Mouse (Mus musculus) adipocyte (in vitro differentiated cells): ENCODE measurements at regions not wholly inside any gene's neighbourhood (a gene's known extent, or its start where the extent isn't known, plus 50 kb on each side); places are given as distances from the start of the nearest gene placed in this dataset.
"Not testable (repeated sequence)": the region's sequence is repeated elsewhere in the genome, so short reads cannot be mapped to it uniquely, and the experiment has no call there.

Source experiments
- DNase-seq: peaks from one replicate; pipeline ENCODE4 v3.0.0-alpha.2; 2016; ENCODE audit warnings: low spot score

- DNase-seq, result no peak
These were observed 180.8 kb downstream of the Cdh9 start for GRCm38 (mm10) chr15:16909396-16909795.

GRCm38 (mm10) chr15:16909941-16910340, 181.4 kb downstream of the Cdh9 start:
- not testable (repeated sequence) for DNase-seq

GRCm38 (mm10) chr15:16914966-16915569, 186.5 kb downstream of the Cdh9 start:
- DNase-seq, result no peak

- DNase-seq, result no peak
These were observed 194.7 kb downstream of the Cdh9 start for GRCm38 (mm10) chr15:16923246-16923645.

DNA sequence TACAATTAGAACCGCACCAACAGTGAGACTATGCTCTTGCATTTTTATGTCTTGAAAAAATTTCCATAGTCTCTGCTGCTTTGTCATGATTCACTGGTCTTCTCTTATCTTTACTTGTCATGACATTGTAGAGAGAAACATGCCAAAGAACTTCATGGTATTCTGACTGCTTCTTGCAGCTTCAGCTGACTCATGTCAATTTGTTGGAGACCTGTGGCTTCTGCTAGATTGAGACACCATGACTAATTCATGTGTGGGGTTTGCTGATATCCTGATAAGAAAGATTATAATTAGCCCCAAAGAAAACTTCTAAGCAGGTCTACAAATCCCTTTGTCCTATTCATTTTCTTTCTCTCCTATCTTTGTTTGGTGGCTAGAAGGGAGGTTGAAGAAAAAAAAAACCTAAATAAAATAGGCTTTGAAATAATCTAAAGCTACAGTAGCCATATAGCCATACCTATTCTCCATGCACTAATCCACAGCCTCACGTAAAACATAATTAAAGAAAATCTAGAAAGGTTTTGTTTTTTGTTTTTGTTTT, 204.7 kb downstream of the Cdh9 start:
- no peak for DNase-seq

DNA sequence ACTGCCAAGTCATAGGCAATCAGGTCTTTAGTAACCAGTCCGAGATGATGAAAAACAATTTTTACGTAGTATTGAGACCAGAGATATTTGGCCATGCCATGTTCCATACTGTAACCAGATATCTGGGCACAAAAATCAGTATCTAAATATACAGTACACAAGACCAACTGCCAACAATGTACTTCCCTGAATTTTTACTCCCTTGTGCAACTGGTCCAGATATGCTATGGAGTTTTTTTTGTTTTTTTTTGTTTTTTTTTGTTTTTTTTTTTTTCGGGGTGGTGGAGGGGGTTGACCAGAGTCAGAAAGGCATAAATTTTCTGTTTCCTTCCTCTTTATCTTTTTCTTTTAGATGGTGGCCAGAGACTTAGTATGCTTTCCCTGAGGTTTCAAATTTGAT, 205.9 kb downstream of the Cdh9 start:
- DNase-seq, result no peak

DNA sequence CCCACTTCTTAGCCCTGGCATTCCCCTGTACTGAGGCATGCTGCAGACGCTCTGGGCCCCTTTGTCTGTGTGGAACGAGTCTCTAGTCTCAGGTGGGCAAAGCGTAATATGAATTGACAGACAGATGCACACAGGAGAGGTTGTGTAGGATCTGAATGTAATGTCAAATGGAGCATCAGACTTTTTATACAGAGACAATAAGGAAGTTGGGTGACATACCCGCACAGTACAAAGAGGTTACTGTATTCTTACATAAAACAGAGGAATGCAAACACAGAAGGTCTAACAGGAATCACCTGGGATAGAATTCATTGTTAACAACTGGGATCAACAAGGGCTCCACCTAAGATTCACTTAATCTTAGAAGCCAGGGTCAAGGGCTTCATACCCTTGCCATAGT, 247.3 kb downstream of the Cdh9 start:
- DNase-seq, result not testable (repeated sequence)

DNA sequence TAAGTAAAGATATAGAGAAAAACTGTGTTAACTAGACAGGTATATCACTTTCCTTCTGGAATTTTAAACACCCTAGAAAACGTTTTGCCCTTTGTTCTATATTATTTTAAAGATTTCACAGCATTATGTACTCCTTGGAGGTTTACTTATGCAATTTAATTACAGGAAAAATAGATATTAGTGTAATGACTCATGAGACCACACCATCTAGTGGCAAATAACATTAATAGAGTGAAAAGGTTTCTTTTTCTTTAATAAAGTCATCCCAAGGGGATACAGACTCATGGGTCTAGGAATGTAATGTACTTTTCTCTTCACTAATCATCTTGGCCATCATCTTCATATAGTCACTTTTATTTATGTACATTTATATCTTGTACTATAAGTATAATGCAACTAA, 262.3 kb downstream of the Cdh9 start:
- DNase-seq, result no peak

DNA sequence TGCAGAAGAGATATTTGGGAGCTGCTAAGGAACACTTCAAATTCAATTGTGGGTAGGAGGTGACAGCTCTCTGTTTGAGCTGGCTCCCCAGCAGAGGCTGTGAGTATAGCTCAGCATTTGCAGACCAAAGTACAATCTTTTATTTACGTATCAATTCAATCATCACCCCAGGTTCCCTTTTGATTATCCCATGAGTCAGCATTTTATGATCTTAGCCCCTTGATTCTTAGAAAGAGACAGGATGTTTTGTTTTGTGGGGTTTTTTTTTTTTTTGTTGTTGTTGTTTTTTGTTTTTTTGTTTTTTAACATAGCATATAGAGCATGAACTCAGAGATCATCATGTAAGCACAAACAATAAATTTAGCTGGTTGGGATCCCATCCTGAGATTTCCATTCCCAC, 267.1 kb downstream of the Cdh9 start:
- no peak for DNase-seq

GRCm38 (mm10) chr15:17006139-17006538, 277.6 kb downstream of the Cdh9 start:
- no peak for DNase-seq

DNA sequence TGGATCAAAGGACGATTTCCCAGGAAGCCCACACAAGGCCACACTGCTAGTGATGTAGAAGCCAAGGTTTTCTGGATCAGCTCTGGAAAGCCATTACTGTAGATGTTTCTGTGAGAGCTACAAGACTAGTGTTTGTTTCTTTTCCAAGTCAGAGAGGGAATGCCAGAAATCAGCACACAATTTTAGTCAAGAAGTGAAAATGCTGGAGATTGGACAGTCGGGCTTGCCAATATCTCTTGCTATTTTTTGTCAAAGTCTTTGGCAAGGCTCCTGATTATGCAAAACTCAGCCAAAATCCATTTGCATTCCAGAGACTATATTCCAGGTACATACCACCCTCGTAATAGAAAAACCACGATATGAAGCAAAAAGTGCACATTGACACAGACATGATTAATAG, 279.3 kb downstream of the Cdh9 start:
- DNase-seq, result no peak

DNA sequence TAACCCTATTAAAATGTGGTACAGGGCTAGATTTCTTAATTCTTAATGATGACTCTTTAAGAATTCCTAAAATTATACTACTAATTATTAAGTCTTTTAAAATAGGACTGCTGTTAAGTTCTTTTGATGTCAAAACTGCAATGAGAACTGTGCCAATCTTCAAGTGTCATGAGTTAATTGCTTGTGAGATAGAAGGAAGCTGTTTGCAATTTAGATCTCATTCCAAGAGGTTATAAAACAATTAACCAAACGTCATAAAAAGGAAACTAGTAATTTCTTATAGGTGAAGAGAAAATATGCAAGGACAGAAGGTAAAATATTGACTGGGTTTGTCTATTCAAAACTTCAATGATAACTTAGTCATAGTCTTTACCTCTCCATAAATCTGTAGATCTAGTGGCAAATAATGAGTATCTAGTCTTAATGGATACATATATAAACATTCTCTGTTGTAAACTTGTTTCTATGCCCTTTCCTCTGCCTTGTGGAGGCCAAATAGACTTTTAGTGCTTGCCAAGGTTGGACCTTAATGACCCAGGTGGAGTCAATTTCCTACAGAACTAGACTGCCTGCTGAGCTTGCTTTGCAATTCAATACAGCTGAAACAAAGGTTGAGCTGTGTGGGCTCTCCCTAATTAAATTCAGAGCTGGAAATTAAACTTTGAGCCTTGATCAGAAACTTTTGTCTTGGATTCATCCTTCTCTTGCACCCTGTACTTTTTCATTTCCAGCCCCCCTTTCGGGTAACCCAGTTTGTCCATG, 320.5 kb downstream of the Cdh9 start:
- DNase-seq, result no peak

DNA sequence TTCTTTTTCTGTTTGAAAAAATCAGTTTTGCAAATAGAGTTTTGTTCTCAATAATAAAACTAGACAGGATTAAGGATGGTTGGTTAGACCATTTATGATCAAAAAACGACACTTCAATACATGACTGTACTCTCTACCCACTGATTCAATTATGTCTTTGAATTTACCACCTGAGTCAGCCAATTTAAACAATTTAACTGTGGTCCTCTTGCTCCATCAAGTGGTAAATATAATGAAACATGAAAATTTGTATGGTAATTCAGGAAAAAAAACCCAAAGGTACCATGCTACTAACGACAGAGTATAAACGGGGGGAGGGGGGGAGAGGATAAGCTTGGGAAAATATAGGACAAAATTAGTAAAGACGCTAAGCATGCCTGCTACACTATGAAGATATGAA, 341.2 kb downstream of the Cdh9 start:
- no peak for DNase-seq

DNA sequence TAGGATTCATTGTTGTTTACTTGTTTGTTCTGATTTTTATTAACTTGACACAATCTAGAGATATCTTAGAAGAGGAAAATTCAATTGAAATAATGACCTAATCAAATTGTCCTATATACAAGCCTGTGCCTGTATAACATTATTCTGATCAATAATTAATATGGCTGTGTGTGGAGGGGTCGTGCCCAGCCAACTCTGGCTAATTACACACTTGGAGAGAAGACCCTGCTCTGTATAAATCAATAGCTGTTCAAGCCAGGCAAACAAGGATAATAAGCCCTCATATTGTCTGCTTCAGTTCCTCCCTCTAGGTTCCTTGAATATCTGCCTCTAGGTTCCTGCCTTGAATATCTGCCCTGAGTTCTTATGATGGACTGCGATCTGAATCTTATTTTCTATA, 355.5 kb downstream of the Cdh9 start:
- no peak for DNase-seq

GRCm38 (mm10) chr15:17088644-17089228, 360.2 kb downstream of the Cdh9 start:
- DNase-seq, result no peak

GRCm38 (mm10) chr15:17098927-17099326, 370.4 kb downstream of the Cdh9 start:
- DNase-seq, result peak; percentile 21

GRCm38 (mm10) chr15:17101182-17101581, 372.6 kb downstream of the Cdh9 start:
- DNase-seq, result no peak

DNA sequence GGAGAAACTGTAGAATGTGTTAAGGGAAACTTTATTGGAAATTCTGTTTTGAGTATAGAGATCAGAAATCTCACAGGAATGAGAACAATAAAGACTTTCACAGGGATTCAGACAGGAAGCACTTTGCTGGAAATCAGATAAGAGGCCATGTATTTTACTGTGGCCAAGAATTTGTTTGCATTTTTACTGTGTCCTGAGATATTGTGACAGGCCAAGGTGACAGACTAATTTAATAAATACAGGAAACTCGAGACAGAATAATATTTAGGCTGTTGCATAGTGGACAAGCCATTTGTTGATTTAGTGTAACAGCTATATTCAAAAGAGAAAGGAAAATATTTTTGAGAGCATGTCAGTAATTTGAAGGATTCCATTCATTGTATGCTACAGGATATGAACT, 407.2 kb downstream of the Cdh9 start:
- DNase-seq, result no peak

DNA sequence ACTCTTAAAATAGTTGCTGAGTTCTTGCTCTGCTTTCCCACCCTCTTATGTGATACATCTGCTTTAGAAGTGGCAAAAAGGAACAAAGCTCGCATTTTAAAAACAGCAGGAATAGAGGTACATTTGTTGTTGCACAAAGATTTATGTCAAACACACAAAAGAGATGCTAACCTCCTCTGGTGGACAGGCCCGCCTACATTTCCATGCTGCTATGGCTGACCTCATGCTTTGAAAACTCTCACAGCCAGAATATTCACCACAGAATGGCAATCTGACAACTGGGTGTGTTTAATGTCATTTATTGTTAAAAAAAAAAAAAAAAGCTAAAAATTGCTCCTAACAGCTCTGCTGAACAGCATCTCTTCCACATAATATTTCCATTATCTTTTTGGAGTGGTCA, 451.6 kb downstream of the Cdh9 start:
- DNase-seq, result no peak

GRCm38 (mm10) chr15:17181358-17182022, 452.9 kb downstream of the Cdh9 start:
- DNase-seq, result no peak

DNA sequence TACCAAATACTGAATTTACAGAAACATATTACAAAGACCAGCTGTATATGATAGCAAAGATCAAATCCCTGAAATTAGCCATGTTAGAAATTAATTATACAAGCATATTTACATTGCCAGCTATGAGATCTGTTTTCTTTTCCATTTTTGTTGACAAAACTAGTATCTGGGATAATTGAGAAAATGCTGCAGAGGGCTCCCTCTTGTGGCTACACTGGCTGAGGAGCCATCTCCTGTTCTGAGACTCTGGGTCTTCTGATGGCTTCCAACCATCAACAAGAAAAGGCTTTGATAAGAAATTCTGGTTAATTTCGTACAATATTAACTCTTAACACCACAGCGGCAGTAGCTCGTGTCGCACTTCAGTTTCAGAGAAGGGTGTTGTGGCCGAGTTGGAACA, 466.9 kb downstream of the Cdh9 start:
- DNase-seq, result no peak

- no peak for DNase-seq
These were observed 476.2 kb downstream of the Cdh9 start for GRCm38 (mm10) chr15:17204739-17205138.

GRCm38 (mm10) chr15:17245096-17245495, 516.5 kb downstream of the Cdh9 start:
- DNase-seq, result no peak
